Comparison of ENCODE assay signal across 8 mouse cellular contexts in the genomic region with DNA sequence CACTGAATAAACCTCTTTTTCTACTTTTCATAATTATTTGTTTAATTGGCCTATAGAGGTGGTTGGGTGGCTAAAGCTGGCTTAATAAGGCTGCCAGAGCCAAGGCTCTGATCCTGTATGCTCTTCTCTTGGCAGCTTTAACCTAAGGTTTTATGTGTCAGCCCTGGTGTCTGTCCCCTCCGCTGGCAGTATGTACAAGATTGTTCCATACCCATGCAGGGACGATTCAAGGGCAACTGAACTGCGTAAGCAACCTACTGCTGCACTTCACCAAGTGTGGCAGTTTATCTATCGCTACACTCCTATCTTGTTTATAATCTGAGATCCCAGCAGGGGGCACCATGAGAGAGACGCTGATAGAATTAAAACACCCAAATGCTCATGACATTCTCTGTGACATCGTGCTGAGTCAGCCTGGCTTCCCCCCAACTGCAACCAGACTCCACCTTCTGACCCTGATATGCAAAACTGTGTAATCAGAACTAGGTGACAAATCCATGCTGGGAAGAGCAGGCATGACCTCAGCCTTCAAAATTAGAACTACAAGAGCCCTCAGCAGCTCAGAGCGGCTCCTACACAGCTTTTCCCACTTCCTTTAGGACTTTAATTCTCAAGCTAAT. TPM values are rescaled to one million over a fixed set of nuclear protein-coding genes. Genes with fewer than 3 reads are reported as not detected.
DNase-seq lines count a peak whose midpoint lies in the region; ATAC-seq and TF ChIP-seq lines count a peak whose summit lies in the region.
"Had no signal": no experiment of that assay in that cellular context is flagged by ENCODE, and none has a peak within 500 bp of the region (broad histone marks: within the 10 kb centered on the region; RNA-seq: fewer than 3 reads in every experiment).

No protein-coding gene starts in this region.

- no peaks in the 10 kb centered on the region for H3K27me3 ChIP-seq in intestine, embryonic 16.5 days (replicated peaks; ENCODE audit: control insufficient read depth, insufficient read depth, low read length)
- no peaks in the 10 kb centered on the region for H3K27me3 ChIP-seq in lung, postnatal 0 days (replicated peaks; ENCODE audit: insufficient read depth, low read length)
- H3K27me3 ChIP-seq in stomach, postnatal 0 days (ENCODE audit: control insufficient read depth, insufficient read depth, low read length) = no peaks in the 10 kb centered on the region
- H3K27me3 ChIP-seq: embryonic facial prominence, embryonic 15.5 days had no signal

- H3K9ac ChIP-seq in intestine, embryonic 16.5 days (ENCODE audit: low read depth, low read length) = no peak overlapping the region
- H3K9ac ChIP-seq in lung, postnatal 0 days (replicated peaks; ENCODE audit: low read depth) = no peak overlapping the region
- no peak overlapping the region for H3K9ac ChIP-seq in stomach, postnatal 0 days (ENCODE audit: low read length)
- H3K9ac ChIP-seq: embryonic facial prominence, embryonic 15.5 days had no signal

- DNase-seq in ovary, adult 18-20 months (ENCODE audit: low spot score) = peak; percentile 54
- no peak for DNase-seq in ovary, postnatal 10 days (ENCODE audit: low spot score)
- DNase-seq in adrenal gland, postnatal 14 days = peak; percentile 93
- DNase-seq in gastrocnemius, adult 8-10 months (ENCODE audit: low spot score in 2 of 2) = peak; percentile 82 to 84
- peak; percentile 79 for DNase-seq in lung, postnatal 0 days (ENCODE audit: low spot score)
- peak; percentile 43 for DNase-seq in stomach, postnatal 0 days (ENCODE audit: low spot score)

- peak; percentile 47 for TF ChIP-seq CTCF in lung, postnatal 0 days (IDR thresholded peaks at IDR 0.05)
- TF ChIP-seq CTCF in stomach, postnatal 0 days (IDR thresholded peaks at IDR 0.05; ENCODE audit: low read depth) = peak; percentile 57

- peak; percentile 24; the same call in 1 of the 2 replicates for ATAC-seq in intestine, embryonic 16.5 days
- ATAC-seq in lung, postnatal 0 days = peak; percentile 76
- ATAC-seq in stomach, postnatal 0 days (ENCODE audit: low FRiP score, low TSS enrichment) = peak; percentile 55; the same call in 1 of the 2 replicates

- H3K36me3 ChIP-seq in intestine, embryonic 16.5 days (ENCODE audit: control insufficient read depth, insufficient read depth, low read length) = no peaks in the 10 kb centered on the region
- no peaks in the 10 kb centered on the region for H3K36me3 ChIP-seq in lung, postnatal 0 days (ENCODE audit: insufficient read depth, low read length)
- no peaks in the 10 kb centered on the region for H3K36me3 ChIP-seq in stomach, postnatal 0 days (ENCODE audit: control insufficient read depth, insufficient read depth, low read length)
- H3K36me3 ChIP-seq: embryonic facial prominence, embryonic 15.5 days had no signal

- no peak overlapping the region for H3K4me2 ChIP-seq in intestine, embryonic 16.5 days (ENCODE audit: low read depth, low read length)
- no peak overlapping the region for H3K4me2 ChIP-seq in lung, postnatal 0 days (replicated peaks; ENCODE audit: low read depth, low read length)
- H3K4me2 ChIP-seq in stomach, postnatal 0 days (replicated peaks; ENCODE audit: low read depth) = no peak overlapping the region
- H3K4me2 ChIP-seq: embryonic facial prominence, embryonic 15.5 days had no signal

- peak; percentile 64 for TF ChIP-seq EP300 in lung, postnatal 0 days (IDR thresholded peaks at IDR 0.05)
- TF ChIP-seq EP300 in stomach, postnatal 0 days (optimal IDR thresholded peaks at IDR 0.05) = no peak

- no peak overlapping the region for H3K4me3 ChIP-seq in intestine, embryonic 16.5 days (ENCODE audit: low read length)
- no peak overlapping the region for H3K4me3 ChIP-seq in lung, postnatal 0 days (ENCODE audit: low read depth, low read length)
- H3K4me3 ChIP-seq in stomach, postnatal 0 days (ENCODE audit: low read depth, low read length) = no peak overlapping the region
- H3K4me3 ChIP-seq: embryonic facial prominence, embryonic 15.5 days had no signal

- H3K9me3 ChIP-seq in intestine, embryonic 16.5 days (ENCODE audit: control insufficient read depth, low read length) = no peaks in the 10 kb centered on the region
- no peaks in the 10 kb centered on the region for H3K9me3 ChIP-seq in lung, postnatal 0 days (ENCODE audit: low read length)
- H3K9me3 ChIP-seq in stomach, postnatal 0 days (ENCODE audit: control insufficient read depth, low read length) = no peaks in the 10 kb centered on the region
- H3K9me3 ChIP-seq: embryonic facial prominence, embryonic 15.5 days had no signal

- no peak overlapping the region for H3K27ac ChIP-seq in intestine, embryonic 16.5 days (ENCODE audit: low read length)
- H3K27ac ChIP-seq in lung, postnatal 0 days (ENCODE audit: low read length) = no peak overlapping the region
- 0 out of 2 replicates have a peak overlapping the region, but pooled peaks have one; percentile 4 for H3K27ac ChIP-seq in stomach, postnatal 0 days (replicated peaks)
- H3K27ac ChIP-seq: embryonic facial prominence, embryonic 15.5 days had no signal

- H3K4me1 ChIP-seq in intestine, embryonic 16.5 days (ENCODE audit: control insufficient read depth, insufficient read depth, low read length) = peaks cover 13% of the 10 kb centered on the region
- no peaks in the 10 kb centered on the region for H3K4me1 ChIP-seq in lung, postnatal 0 days (ENCODE audit: insufficient read depth, low read depth, low read length)
- no peaks in the 10 kb centered on the region for H3K4me1 ChIP-seq in stomach, postnatal 0 days (replicated peaks; ENCODE audit: control insufficient read depth, insufficient read depth)

- WGBS in intestine, embryonic 16.5 days = 65% methylated on average over 7 of the region's 7 CpGs
- WGBS in lung, postnatal 0 days = 47% methylated on average over 7 of the region's 7 CpGs
- WGBS in stomach, postnatal 0 days = 45% methylated on average over 7 of the region's 7 CpGs

RNA-seq across cellular contexts. Expression of gene Igf2bp2, which starts 55.1 kb away (rescaled TPM):
- 12.8 and 20.4 TPM in 2 replicates for total RNA-seq in adrenal gland, postnatal 14 days (2021)
- 1 to 10 TPM in 2 of 4 experiments, under 1 TPM in 2; 0.53 to 1.4 (median 1.2) TPM for total RNA-seq in gastrocnemius, adult 8-10 months (2022)
- polyA plus RNA-seq in intestine, embryonic 16.5 days (2015; fragmentation: Nextera tagmentation; extraction: Ambion mirVana) = 97.7 and 98.1 TPM in 2 replicates
- polyA plus RNA-seq in lung, postnatal 0 days (2015; fragmentation: Nextera tagmentation; extraction: Ambion mirVana) = 22.2 and 24.1 TPM in 2 replicates
- 32.4 and 34.6 TPM in 2 replicates for polyA plus RNA-seq in stomach, postnatal 0 days (2015; fragmentation: Nextera tagmentation; extraction: Ambion mirVana)

Comparison
In these comparisons a context has a peak if more than half of its experiments do, and no peak if none do; other contexts are left out.
1. ATAC-seq: peak in every context shown above with its lines; median percentile 76 in lung, postnatal 0 days; 55 in stomach, postnatal 0 days; 24 in intestine, embryonic 16.5 days.